Mouse (Mus musculus): ENCODE data around the gene Pla2g1b. TPM values are rescaled to one million over a fixed set of nuclear protein-coding genes. Genes with fewer than 3 reads are reported as not detected.

Gene Pla2g1b
- polyA plus RNA-seq, 1 experiment = not detected

GRCm38 (mm10) chr5:115512375-115512774 is 46.3 kb downstream of the Pla2g1b start:
- H3K27me3 ChIP-seq (ENCODE audit: control insufficient read depth, insufficient read depth, insufficient read length) = no peaks in the 10 kb centered on the region
- no peak overlapping the region for H3ac ChIP-seq (ENCODE audit: control insufficient read depth, insufficient read length, low read depth)
- no peak for TF ChIP-seq USF1 (IDR thresholded peaks at IDR 0.05; ENCODE audit: low read depth)
- no peak for TF ChIP-seq MAX (IDR thresholded peaks at IDR 0.05)
- TF ChIP-seq MYOD1 (IDR thresholded peaks at IDR 0.05; ENCODE audit: control insufficient read depth, insufficient read length, low read depth) = no peak
- no peak for TF ChIP-seq CTCF (IDR thresholded peaks at IDR 0.05; ENCODE audit: control insufficient read depth, insufficient read depth, insufficient read length)
- peak; percentile 69 for TF ChIP-seq CEBPB (IDR thresholded peaks at IDR 0.05; ENCODE audit: low read depth)
- TF ChIP-seq FOSL1 (IDR thresholded peaks at IDR 0.05; ENCODE audit: insufficient read depth, low read length, poor library complexity, severe bottlenecking) = no peak
- peaks cover 91% of the 10 kb centered on the region for H3K79me3 ChIP-seq (ENCODE audit: low read depth)
- H3K4me3 ChIP-seq (ENCODE audit: insufficient read depth, poor library complexity, severe bottlenecking) = no peak overlapping the region
- H3K36me3 ChIP-seq (ENCODE audit: control insufficient read depth, insufficient read depth) = peaks cover under 1% of the 10 kb centered on the region
- H3K79me2 ChIP-seq (ENCODE audit: control insufficient read depth, insufficient read depth) = peaks cover 100% of the 10 kb centered on the region

- H3K79me2 ChIP-seq (ENCODE audit: control insufficient read depth, insufficient read depth) = peaks cover 100% of the 10 kb centered on the region
- H3K36me3 ChIP-seq (ENCODE audit: control insufficient read depth, insufficient read depth) = peaks cover 7% of the 10 kb centered on the region
- H3K27me3 ChIP-seq (ENCODE audit: control insufficient read depth, insufficient read depth, insufficient read length) = no peaks in the 10 kb centered on the region
- no peak overlapping the region for H3ac ChIP-seq (ENCODE audit: control insufficient read depth, insufficient read length, low read depth)
- TF ChIP-seq MYOD1 (IDR thresholded peaks at IDR 0.05; ENCODE audit: control insufficient read depth, insufficient read length, low read depth) (no peak), CEBPB (IDR thresholded peaks at IDR 0.05; ENCODE audit: low read depth) (no peak), MAX (IDR thresholded peaks at IDR 0.05) (no peak), CTCF (IDR thresholded peaks at IDR 0.05; ENCODE audit: control insufficient read depth, insufficient read depth, insufficient read length) (no peak), MYOG (IDR thresholded peaks at IDR 0.05; ENCODE audit: control insufficient read depth, extremely low read depth, insufficient read length) (no peak)
- H3K79me3 ChIP-seq (ENCODE audit: low read depth) = peaks cover 88% of the 10 kb centered on the region
- H3K4me3 ChIP-seq (ENCODE audit: insufficient read depth, poor library complexity, severe bottlenecking) = no peak overlapping the region
These were observed 47.2 kb downstream of the Pla2g1b start for GRCm38 (mm10) chr5:115513246-115513645.

GRCm38 (mm10) chr5:115513721-115514120 is 47.7 kb downstream of the Pla2g1b start:
- no peak overlapping the region for H3ac ChIP-seq (ENCODE audit: control insufficient read depth, insufficient read length, low read depth)
- peaks cover 100% of the 10 kb centered on the region for H3K79me2 ChIP-seq (ENCODE audit: control insufficient read depth, insufficient read depth)
- TF ChIP-seq FOSL1 (IDR thresholded peaks at IDR 0.05; ENCODE audit: insufficient read depth, low read length, poor library complexity, severe bottlenecking) (no peak), MYOG (IDR thresholded peaks at IDR 0.05; ENCODE audit: control insufficient read depth, extremely low read depth, insufficient read length) (no peak), CEBPB (IDR thresholded peaks at IDR 0.05; ENCODE audit: low read depth) (no peak), MAX (IDR thresholded peaks at IDR 0.05) (no peak), USF1 (IDR thresholded peaks at IDR 0.05; ENCODE audit: low read depth) (no peak), CTCF (IDR thresholded peaks at IDR 0.05; ENCODE audit: control insufficient read depth, insufficient read depth, insufficient read length) (no peak), MYOD1 (IDR thresholded peaks at IDR 0.05; ENCODE audit: control insufficient read depth, insufficient read length, low read depth) (no peak)
- no peak overlapping the region for H3K4me3 ChIP-seq (ENCODE audit: insufficient read depth, poor library complexity, severe bottlenecking)
- H3K79me3 ChIP-seq (ENCODE audit: low read depth) = peaks cover 87% of the 10 kb centered on the region
- peaks cover 7% of the 10 kb centered on the region for H3K36me3 ChIP-seq (ENCODE audit: control insufficient read depth, insufficient read depth)
- no peaks in the 10 kb centered on the region for H3K27me3 ChIP-seq (ENCODE audit: control insufficient read depth, insufficient read depth, insufficient read length)

- H3K4me3 ChIP-seq (ENCODE audit: insufficient read depth, poor library complexity, severe bottlenecking) = no peak overlapping the region
These were observed 48.3 kb downstream of the Pla2g1b start for GRCm38 (mm10) chr5:115514346-115514745.

GRCm38 (mm10) chr5:115514896-115515587 is 49.0 kb downstream of the Pla2g1b start:
- H3K79me3 ChIP-seq (ENCODE audit: low read depth) = peaks cover 81% of the 10 kb centered on the region
- no peak overlapping the region for H3ac ChIP-seq (ENCODE audit: control insufficient read depth, insufficient read length, low read depth)
- peaks cover 7% of the 10 kb centered on the region for H3K36me3 ChIP-seq (ENCODE audit: control insufficient read depth, insufficient read depth)
- peaks cover 98% of the 10 kb centered on the region for H3K79me2 ChIP-seq (ENCODE audit: control insufficient read depth, insufficient read depth)
- H3K27me3 ChIP-seq (ENCODE audit: control insufficient read depth, insufficient read depth, insufficient read length) = no peaks in the 10 kb centered on the region
- TF ChIP-seq USF1 (IDR thresholded peaks at IDR 0.05; ENCODE audit: low read depth) = no peak
- TF ChIP-seq MAX (IDR thresholded peaks at IDR 0.05) = no peak
- no peak for TF ChIP-seq CEBPB (IDR thresholded peaks at IDR 0.05; ENCODE audit: low read depth)
- no peak for TF ChIP-seq CTCF (IDR thresholded peaks at IDR 0.05; ENCODE audit: control insufficient read depth, insufficient read depth, insufficient read length)
- no peak for TF ChIP-seq FOSL1 (IDR thresholded peaks at IDR 0.05; ENCODE audit: insufficient read depth, low read length, poor library complexity, severe bottlenecking)
- no peak for TF ChIP-seq MYOG (IDR thresholded peaks at IDR 0.05; ENCODE audit: control insufficient read depth, extremely low read depth, insufficient read length)
- no peak for TF ChIP-seq MYOD1 (IDR thresholded peaks at IDR 0.05; ENCODE audit: control insufficient read depth, insufficient read length, low read depth)
- H3K4me3 ChIP-seq (ENCODE audit: insufficient read depth, poor library complexity, severe bottlenecking) = no peak overlapping the region

More at GRCm38 (mm10) chr5:115514346-115514745, 48.3 kb downstream of the Pla2g1b start:
- Histone ChIP-seq H3K79me3 (ENCODE audit: low read depth) (peaks cover 84% of the 10 kb centered on the region), H3K79me2 (ENCODE audit: control insufficient read depth, insufficient read depth) (peaks cover 100% of the 10 kb centered on the region), H3K36me3 (ENCODE audit: control insufficient read depth, insufficient read depth) (peaks cover 7% of the 10 kb centered on the region), H3K27me3 (ENCODE audit: control insufficient read depth, insufficient read depth, insufficient read length) (no peaks in the 10 kb centered on the region), H3ac (ENCODE audit: control insufficient read depth, insufficient read length, low read depth) (no peak overlapping the region)
- TF ChIP-seq CTCF (IDR thresholded peaks at IDR 0.05; ENCODE audit: control insufficient read depth, insufficient read depth, insufficient read length) = no peak
- no peak for TF ChIP-seq MYOD1 (IDR thresholded peaks at IDR 0.05; ENCODE audit: control insufficient read depth, insufficient read length, low read depth)
- no peak for TF ChIP-seq CEBPB (IDR thresholded peaks at IDR 0.05; ENCODE audit: low read depth)
- TF ChIP-seq MAX (IDR thresholded peaks at IDR 0.05) = no peak
- TF ChIP-seq MYOG (IDR thresholded peaks at IDR 0.05; ENCODE audit: control insufficient read depth, extremely low read depth, insufficient read length) = no peak
- TF ChIP-seq FOSL1 (IDR thresholded peaks at IDR 0.05; ENCODE audit: insufficient read depth, low read length, poor library complexity, severe bottlenecking) = no peak
- TF ChIP-seq USF1 (IDR thresholded peaks at IDR 0.05; ENCODE audit: low read depth) = no peak
